Mouse (Mus musculus) bone marrow macrophage, adult 2 months (primary cell): ENCODE measurements around the gene Rnf43. TPM values are rescaled to one million over a fixed set of nuclear protein-coding genes. Genes with fewer than 3 reads are reported as not detected.

Experiments
- H3K27ac ChIP-seq: 2 replicates; pipeline ENCODE4 v1.5.1; 2012; ENCODE audit warnings: low read depth, low read length; ENCODE audit not compliant: insufficient read depth
- H3K4me1 ChIP-seq: 2 replicates; pipeline ENCODE4 v1.6.1; 2012; ENCODE audit warnings: low read length; ENCODE audit not compliant: control insufficient read depth, insufficient read depth
- H3K4me3 ChIP-seq: 2 replicates; pipeline ENCODE4 v1.5.1; 2012; ENCODE audit warnings: mild to moderate bottlenecking, low read length, moderate library complexity; ENCODE audit not compliant: insufficient read depth
- CTCF ChIP-seq: IDR thresholded peaks from 2 replicates; pipeline ENCODE4 v1.5.1; 2012; ENCODE audit warnings: low read depth, mild to moderate bottlenecking, low read length, moderate library complexity
- POLR2A ChIP-seq: IDR thresholded peaks from 2 replicates; pipeline ENCODE4 v1.6.1; 2012; ENCODE audit warnings: mild to moderate bottlenecking, low read depth, low read length, borderline replicate concordance
- polyA plus RNA-seq: library from polyadenylated mRNA; stranded (reverse); fragments of >200 nt; gene quantifications from 2 replicates; pipeline ENCODE4 v1.2.4, GENCODE M21; 2012; ENCODE audit not compliant: missing spikeins, insufficient read depth, insufficient read length

Gene Rnf43
- not detected in 2 replicates for polyA plus RNA-seq

- TF ChIP-seq POLR2A, result no peak
- TF ChIP-seq CTCF, result peak; percentile 25; the same call in 1 of the 2 replicates
- H3K27ac ChIP-seq, result no peak within 1 kb of the TSS
- H3K4me3 ChIP-seq, result peak within 1 kb of the TSS; percentile 47
- H3K4me1 ChIP-seq, result peaks cover 5% of the 10 kb centered on the region
Observed at GRCm38 (mm10) chr11:87662407-87662806, at the start of gene Rnf43. TSS of gene Rnf43 (plus strand) at chr11:87662722.

GRCm38 (mm10) chr11:87613972-87614371, 48.5 kb upstream of the Rnf43 start:
- TF ChIP-seq POLR2A, result no peak
- TF ChIP-seq CTCF, result no peak
- no peak overlapping the region for H3K27ac ChIP-seq
- H3K4me1 ChIP-seq, result no peaks in the 10 kb centered on the region
- no peak overlapping the region for H3K4me3 ChIP-seq

DNA sequence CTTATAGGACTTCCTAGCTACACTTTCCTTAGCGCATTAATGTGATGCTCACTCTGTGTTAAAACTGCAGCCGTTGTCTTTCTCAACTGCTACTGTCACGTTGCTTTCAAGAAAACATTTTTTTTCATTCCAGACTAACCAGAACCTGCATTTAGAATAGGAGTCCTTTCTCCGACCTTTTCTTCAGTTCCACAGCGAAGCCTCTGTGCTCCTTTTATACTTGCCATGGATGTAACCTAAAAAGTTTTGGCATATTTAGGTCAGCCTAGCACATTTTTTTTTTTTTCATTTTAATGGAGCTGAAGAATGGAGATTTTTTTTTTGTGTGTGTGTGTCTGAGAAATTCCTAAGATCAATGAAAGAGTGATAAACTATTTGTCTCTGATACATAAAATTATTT, 47.0 kb upstream of the Rnf43 start:
- no peak overlapping the region for H3K27ac ChIP-seq
- TF ChIP-seq POLR2A (no peak), CTCF (no peak)
- no peak overlapping the region for H3K4me3 ChIP-seq
- no peaks in the 10 kb centered on the region for H3K4me1 ChIP-seq

DNA sequence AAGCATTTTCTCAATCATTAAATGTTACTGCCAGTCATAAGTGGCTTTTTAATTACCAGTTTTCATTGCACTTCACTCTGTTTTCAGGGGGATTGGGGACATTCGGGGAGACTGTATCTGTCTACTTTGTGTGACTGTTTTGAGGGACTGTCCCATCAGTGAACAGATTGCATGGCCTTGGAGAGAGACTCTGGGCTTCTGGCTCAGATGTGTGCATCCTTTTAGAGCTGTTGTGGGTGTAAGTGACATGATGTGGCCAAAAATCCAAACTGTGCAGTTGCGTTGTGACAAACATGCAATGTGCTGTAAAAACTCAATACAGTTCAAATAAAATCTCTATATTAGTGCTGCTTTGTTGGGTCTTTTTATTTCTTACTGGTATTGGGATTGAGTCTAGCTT, 46.6 kb upstream of the Rnf43 start:
- Histone ChIP-seq H3K27ac (no peak overlapping the region), H3K4me3 (no peak overlapping the region), H3K4me1 (no peaks in the 10 kb centered on the region)
- TF ChIP-seq POLR2A (no peak), CTCF (no peak)

- TF ChIP-seq CTCF, result no peak
- no peak for TF ChIP-seq POLR2A
- no peak within 1 kb of the TSS for H3K4me3 ChIP-seq
- H3K4me1 ChIP-seq, result no peaks in the 10 kb centered on the region
- H3K27ac ChIP-seq, result no peak within 1 kb of the TSS
Observed at GRCm38 (mm10) chr11:87616790-87617474, 45.6 kb upstream of the Rnf43 start, which contains the start of gene Hsf5. TSS of gene Hsf5 (plus strand) at chr11:87617164.

DNA sequence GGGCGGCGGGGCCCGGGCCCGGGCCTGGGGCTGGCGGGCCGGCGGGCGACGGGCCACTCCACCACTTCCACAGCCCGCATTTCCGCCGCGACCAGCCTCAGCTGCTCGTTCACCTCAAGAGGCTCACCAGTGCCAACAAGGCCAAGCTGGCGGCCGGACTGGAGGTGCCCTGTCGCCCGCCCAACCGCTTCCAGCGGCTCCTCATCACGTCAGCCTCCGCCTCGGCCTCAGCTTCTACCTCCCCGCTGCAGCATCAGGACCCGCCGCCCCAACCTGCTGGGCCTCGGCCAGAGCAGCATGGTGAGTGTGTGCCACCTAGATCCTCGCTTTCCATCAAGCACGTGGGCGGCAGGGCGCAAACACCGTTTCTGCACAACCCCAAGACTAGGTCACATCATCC, 44.9 kb upstream of the Rnf43 start:
- TF ChIP-seq POLR2A (no peak), CTCF (no peak)

DNA sequence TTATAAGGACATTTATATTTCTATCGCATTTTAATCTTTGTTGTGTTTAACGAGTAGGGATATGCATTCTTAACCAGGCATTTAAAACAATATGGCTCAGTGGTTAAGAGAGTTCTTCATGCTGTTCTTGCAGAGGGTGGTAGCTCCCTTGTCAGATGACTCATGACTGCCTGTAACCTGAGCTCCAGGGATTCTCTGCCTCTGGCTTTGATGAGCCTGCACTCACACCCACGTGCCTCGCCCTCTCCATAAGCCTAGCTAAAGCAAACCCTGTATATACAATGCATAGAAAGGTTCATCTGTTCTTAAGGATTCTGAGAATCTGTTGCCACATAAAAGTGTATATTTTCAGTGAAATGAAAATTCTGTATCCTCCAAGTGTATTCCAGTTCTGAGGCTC, 39.4 kb upstream of the Rnf43 start:
- H3K27ac ChIP-seq, result no peak overlapping the region
- no peak overlapping the region for H3K4me3 ChIP-seq
- no peaks in the 10 kb centered on the region for H3K4me1 ChIP-seq
- no peak for TF ChIP-seq CTCF
- TF ChIP-seq POLR2A, result no peak

More for the DNA sequence above, 44.9 kb upstream of the Rnf43 start:
- no peak overlapping the region for H3K27ac ChIP-seq
- H3K4me1 ChIP-seq, result no peaks in the 10 kb centered on the region
- H3K4me3 ChIP-seq, result no peak overlapping the region

DNA sequence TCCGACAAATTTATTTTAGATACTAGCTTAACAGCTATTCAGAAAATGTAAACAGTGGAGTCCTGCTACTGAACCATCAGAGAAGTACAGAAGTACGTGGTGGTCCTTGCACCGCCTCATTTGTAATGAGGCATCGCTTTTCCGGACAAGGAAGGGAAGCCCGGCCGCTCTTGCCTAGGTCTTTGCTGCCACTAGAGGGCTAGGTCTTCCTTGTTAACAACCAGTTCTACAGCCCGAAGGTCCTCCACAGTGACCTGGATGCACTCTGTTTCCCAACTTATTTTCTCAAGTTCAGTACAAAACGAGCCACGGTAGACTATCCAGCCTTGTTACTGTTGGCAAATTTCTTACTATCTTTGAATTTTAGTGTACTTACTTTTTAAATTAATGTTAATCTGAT, 32.7 kb upstream of the Rnf43 start:
- no peak overlapping the region for H3K4me3 ChIP-seq
- no peak for TF ChIP-seq CTCF
- no peak for TF ChIP-seq POLR2A
- H3K4me1 ChIP-seq, result no peaks in the 10 kb centered on the region
- H3K27ac ChIP-seq, result no peak overlapping the region

DNA sequence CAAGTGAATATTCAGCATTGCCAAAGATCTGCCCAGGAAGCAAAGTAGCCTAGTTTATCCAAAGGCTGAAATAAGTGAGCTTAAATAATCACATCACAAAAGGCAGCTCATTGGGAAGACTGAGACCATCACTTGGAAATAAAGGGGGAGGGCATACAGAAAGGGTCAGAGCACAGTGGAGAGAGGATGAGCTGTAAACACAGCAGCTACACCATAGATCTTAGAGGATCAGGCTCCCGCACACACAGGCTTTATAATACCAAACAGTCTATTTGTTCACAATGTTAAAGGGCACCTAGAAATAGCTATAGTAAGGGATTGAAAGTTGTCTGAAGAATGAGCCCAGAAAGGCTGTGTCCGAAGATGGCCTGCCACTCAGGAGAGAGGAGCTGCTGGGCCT, 23.7 kb upstream of the Rnf43 start:
- TF ChIP-seq POLR2A, result no peak
- TF ChIP-seq CTCF, result no peak
- Histone ChIP-seq H3K4me1 (peaks cover 2% of the 10 kb centered on the region), H3K27ac (no peak overlapping the region), H3K4me3 (peak overlapping the region; percentile 57)

DNA sequence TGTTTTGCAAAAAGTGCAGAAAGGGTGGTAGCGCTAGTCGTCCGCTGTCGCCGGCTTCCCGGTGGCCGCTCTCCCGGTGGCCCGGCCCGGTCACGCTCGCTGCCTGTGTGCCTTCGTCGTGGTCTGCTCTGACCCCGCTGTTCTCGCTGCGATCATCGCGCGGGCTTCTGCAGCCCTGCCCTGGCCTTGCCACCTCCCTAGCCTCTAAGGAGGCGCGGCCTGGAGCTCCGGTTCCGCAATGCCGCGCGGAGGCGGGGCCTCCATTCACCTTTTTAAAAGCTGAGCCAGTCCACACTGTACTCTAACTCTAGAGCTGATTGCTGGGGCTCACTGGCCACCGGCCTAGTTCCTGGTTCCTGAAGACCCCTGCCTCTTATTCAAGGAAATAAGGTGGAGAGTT, 23.3 kb upstream of the Rnf43 start:
- no peak overlapping the region for H3K27ac ChIP-seq

More for the DNA sequence above, 23.3 kb upstream of the Rnf43 start:
- TF ChIP-seq CTCF, result no peak
- no peak for TF ChIP-seq POLR2A
- Histone ChIP-seq H3K4me3 (peak overlapping the region; percentile 57), H3K4me1 (peaks cover 2% of the 10 kb centered on the region)
